Mouse (Mus musculus) kidney, embryonic 16.5 days (tissue): ENCODE measurements around the gene Polr1b. TPM values are rescaled to one million over a fixed set of nuclear protein-coding genes. Genes with fewer than 3 reads are reported as not detected.

ENCODE experiments used
- ATAC-seq: fragments of 200-750 bp; cut with Nextera tagmentation; 2 replicates; pipeline ENCODE4 v1.8.0; 2017; ENCODE audit warnings: moderate TSS enrichment; ENCODE audit not compliant: low FRiP score, low TSS enrichment
- H3K27ac ChIP-seq: fragments of 300-500 bp; sonication (generic); 2 replicates; pipeline ENCODE4 v1.5.1; 2014; ENCODE audit warnings: low read length
- H3K27me3 ChIP-seq: fragments of 300-500 bp; sonication (generic); 2 replicates; pipeline ENCODE4 v1.6.1; 2014; ENCODE audit warnings: low read length, control low read depth, mixed read lengths; ENCODE audit not compliant: insufficient read depth
- H3K36me3 ChIP-seq: fragments of 300-500 bp; sonication (generic); 2 replicates; pipeline ENCODE4 v1.6.1; 2014; ENCODE audit warnings: low read length, control low read depth, mixed read lengths; ENCODE audit not compliant: insufficient read depth
- H3K4me1 ChIP-seq: fragments of 300-500 bp; sonication (generic); 2 replicates; pipeline ENCODE4 v1.6.1; 2014; ENCODE audit warnings: low read length, control low read depth, mixed read lengths; ENCODE audit not compliant: insufficient read depth
- H3K4me2 ChIP-seq: fragments of 300-500 bp; sonication (generic); replicated peaks from 2 replicates; pipeline ENCODE4 v1.6.1; 2014; ENCODE audit warnings: low read depth, low read length
- H3K4me3 ChIP-seq: fragments of 300-500 bp; sonication (generic); 2 replicates; pipeline ENCODE4 v1.5.1; 2014; ENCODE audit warnings: mild to moderate bottlenecking, low read length
- H3K9ac ChIP-seq: fragments of 300-500 bp; sonication (generic); replicated peaks from 2 replicates; pipeline ENCODE4 v1.6.1; 2014; ENCODE audit warnings: low read length
- H3K9me3 ChIP-seq: fragments of 300-500 bp; sonication (generic); 2 replicates; pipeline ENCODE4 v1.6.1; 2016; ENCODE audit warnings: low read length, control low read depth
- WGBS: fragments of 180-500 bp; shearing (Covaris S2); extraction: QIAGEN DNeasy Blood & Tissue Kit; methylation state at CpG from one replicate; pipeline ENCODE4 v1.1.7; 2014; 5-methylcytosine and 5-hydroxymethylcytosine counted together
- polyA plus RNA-seq: library from polyadenylated mRNA; unstranded; fragments of >200 nt; fragmentation: Nextera tagmentation; extraction: Ambion mirVana; gene quantifications from 2 replicates; pipeline ENCODE4 v1.2.1, GENCODE M21; 2015

The Polr1b gene
- polyA plus RNA-seq, 1 experiment from 2014 or later: 27.2 TPM

- H3K36me3 ChIP-seq: peaks cover 73% of the 10 kb centered on the region
- no peaks in the 10 kb centered on the region for H3K9me3 ChIP-seq
- H3K27me3 ChIP-seq: no peaks in the 10 kb centered on the region
- H3K27ac ChIP-seq: no peak overlapping the region
- H3K9ac ChIP-seq: no peak overlapping the region
- ATAC-seq: no peak
- no peak overlapping the region for H3K4me2 ChIP-seq
- H3K4me1 ChIP-seq: no peaks in the 10 kb centered on the region; the same call in 1 of the 2 replicates
- H3K4me3 ChIP-seq: no peak overlapping the region
- WGBS: 95% methylated on average over 5 of the region's 5 CpGs
Measured at GRCm38 (mm10) chr2:129112924-129113323, 12.1 kb downstream of the Polr1b start.

GRCm38 (mm10) chr2:129115706-129116367 is 15.0 kb downstream of the Polr1b start:
- Histone ChIP-seq H3K9ac (no peak overlapping the region), H3K9me3 (no peaks in the 10 kb centered on the region), H3K4me3 (no peak overlapping the region), H3K27me3 (no peaks in the 10 kb centered on the region), H3K36me3 (peaks cover 77% of the 10 kb centered on the region), H3K4me2 (no peak overlapping the region), H3K4me1 (no peaks in the 10 kb centered on the region; the same call in 1 of the 2 replicates), H3K27ac (peak overlapping the region; percentile 81)
- ATAC-seq: peak; percentile 82
- 84% methylated on average over 9 of the region's 9 CpGs for WGBS

GRCm38 (mm10) chr2:129116368-129116739 is 15.6 kb downstream of the Polr1b start:
- peak; percentile 92 for ATAC-seq
- no peak overlapping the region for H3K4me3 ChIP-seq
- no peaks in the 10 kb centered on the region for H3K9me3 ChIP-seq
- WGBS: 88% methylated on average over 1 of the region's 1 CpGs
- peaks cover 79% of the 10 kb centered on the region for H3K36me3 ChIP-seq
- peak overlapping the region; percentile 81 for H3K27ac ChIP-seq
- H3K27me3 ChIP-seq: no peaks in the 10 kb centered on the region
- no peak overlapping the region for H3K9ac ChIP-seq
- no peaks in the 10 kb centered on the region; the same call in 1 of the 2 replicates for H3K4me1 ChIP-seq
- H3K4me2 ChIP-seq: no peak overlapping the region

DNA sequence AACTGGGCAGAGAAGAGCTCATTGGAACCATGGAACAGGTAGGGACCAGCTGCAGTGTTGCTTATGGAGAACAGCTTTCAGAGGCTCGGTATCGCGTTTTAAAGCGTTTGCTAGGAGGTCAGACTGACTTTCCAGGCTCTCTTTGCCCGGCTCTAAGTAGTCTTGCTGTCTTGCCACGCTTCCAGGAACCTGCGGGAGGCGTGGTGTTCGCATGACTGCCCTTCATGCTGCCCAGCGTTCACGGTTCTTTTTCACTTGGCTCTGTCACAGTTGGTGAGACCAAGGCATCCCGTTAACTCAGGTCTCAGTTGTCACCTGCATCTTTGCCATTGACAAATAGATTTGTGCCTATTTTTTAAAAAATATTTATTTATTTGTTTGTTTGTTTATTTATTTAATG is 17.3 kb downstream of the Polr1b start:
- H3K27me3 ChIP-seq: no peaks in the 10 kb centered on the region
- ATAC-seq: no peak
- H3K4me3 ChIP-seq: no peak overlapping the region
- H3K4me2 ChIP-seq: no peak overlapping the region
- no peaks in the 10 kb centered on the region; the same call in 1 of the 2 replicates for H3K4me1 ChIP-seq
- H3K36me3 ChIP-seq: peaks cover 82% of the 10 kb centered on the region
- H3K9me3 ChIP-seq: no peaks in the 10 kb centered on the region
- no peak overlapping the region for H3K9ac ChIP-seq
- 81% methylated on average over 12 of the region's 12 CpGs for WGBS
- H3K27ac ChIP-seq: no peak overlapping the region

DNA sequence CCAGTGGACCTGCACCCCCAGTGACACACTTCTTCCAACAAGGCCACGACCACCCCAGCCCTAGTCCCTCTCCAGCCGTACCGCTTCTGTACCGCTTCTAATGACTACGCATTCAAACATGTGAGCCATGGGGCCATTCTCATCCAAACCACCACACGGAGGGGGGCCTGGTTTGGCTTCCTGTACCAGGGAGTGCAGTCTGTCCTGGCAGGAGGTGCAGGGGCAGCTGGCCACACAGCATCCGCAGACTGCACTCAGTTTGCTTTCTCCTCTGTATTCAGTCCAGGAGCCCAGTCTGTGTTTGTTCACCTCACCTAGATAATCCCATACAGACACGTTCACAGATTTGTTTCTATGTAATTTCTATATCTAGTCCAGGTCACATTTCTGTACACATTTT is 21.2 kb downstream of the Polr1b start:
- no peak for ATAC-seq
- Histone ChIP-seq H3K27me3 (no peaks in the 10 kb centered on the region), H3K27ac (no peak overlapping the region), H3K36me3 (peaks cover 83% of the 10 kb centered on the region), H3K4me2 (no peak overlapping the region), H3K9me3 (no peaks in the 10 kb centered on the region), H3K4me3 (no peak overlapping the region), H3K9ac (no peak overlapping the region), H3K4me1 (no peaks in the 10 kb centered on the region)
- 94% methylated on average over 8 of the region's 8 CpGs for WGBS

- peak within 1 kb of the TSS; percentile 73 for H3K4me3 ChIP-seq
- no peaks in the 10 kb centered on the region for H3K27me3 ChIP-seq
- peaks cover 12% of the 10 kb centered on the region for H3K4me1 ChIP-seq
- peaks cover 12% of the 10 kb centered on the region for H3K9me3 ChIP-seq
- peaks cover 60% of the 10 kb centered on the region for H3K36me3 ChIP-seq
- ATAC-seq: peak; percentile 100
- 0% methylated on average over 35 of the region's 35 CpGs for whole genome bisulfite sequencing
- peak within 1 kb of the TSS; percentile 85 for H3K9ac ChIP-seq
- H3K4me2 ChIP-seq: peak within 1 kb of the TSS; percentile 69
- H3K27ac ChIP-seq: peak within 1 kb of the TSS; percentile 98
Measured at GRCm38 (mm10) chr2:129129412-129129929, 28.7 kb downstream of the Polr1b start, which contains the start of gene Chchd5. TSS of gene Chchd5 (plus strand) at chr2:129129700.

DNA sequence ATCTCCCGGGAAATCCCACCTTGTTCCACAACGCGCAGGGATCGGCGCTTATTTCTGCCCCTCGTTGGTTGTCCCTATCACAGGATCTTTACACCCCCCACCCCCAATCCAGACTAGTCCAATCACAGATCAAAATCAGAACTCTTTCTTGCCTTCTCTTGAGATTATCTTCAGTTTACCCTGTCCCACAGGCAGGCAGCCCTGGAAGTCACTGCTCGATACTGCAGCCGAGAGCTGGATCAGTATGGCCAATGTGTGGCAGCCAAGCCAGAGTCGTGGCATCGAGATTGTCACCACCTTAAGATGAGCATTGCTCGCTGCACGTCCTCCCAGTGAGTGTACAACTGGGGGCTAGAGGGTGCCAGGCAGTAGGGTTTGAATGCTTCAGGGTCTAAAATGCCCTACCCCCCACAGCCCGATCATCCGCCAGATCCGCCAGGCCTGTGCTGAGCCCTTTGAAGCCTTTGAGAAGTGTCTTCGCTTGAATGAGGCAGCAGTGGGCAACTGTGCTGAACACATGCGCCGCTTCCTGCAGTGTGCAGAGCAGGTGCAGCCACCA is 29.3 kb downstream of the Polr1b start:
- peaks cover 12% of the 10 kb centered on the region for H3K4me1 ChIP-seq
- peaks cover 12% of the 10 kb centered on the region for H3K9me3 ChIP-seq
- 42% methylated on average over 18 of the region's 18 CpGs for WGBS
- peak overlapping the region; percentile 73 for H3K4me3 ChIP-seq
- ATAC-seq: peak; percentile 29
- peak overlapping the region; percentile 98 for H3K27ac ChIP-seq
- H3K27me3 ChIP-seq: no peaks in the 10 kb centered on the region
- peak overlapping the region; percentile 69 for H3K4me2 ChIP-seq
- peak overlapping the region; percentile 74 for H3K9ac ChIP-seq
- H3K36me3 ChIP-seq: peaks cover 54% of the 10 kb centered on the region

DNA sequence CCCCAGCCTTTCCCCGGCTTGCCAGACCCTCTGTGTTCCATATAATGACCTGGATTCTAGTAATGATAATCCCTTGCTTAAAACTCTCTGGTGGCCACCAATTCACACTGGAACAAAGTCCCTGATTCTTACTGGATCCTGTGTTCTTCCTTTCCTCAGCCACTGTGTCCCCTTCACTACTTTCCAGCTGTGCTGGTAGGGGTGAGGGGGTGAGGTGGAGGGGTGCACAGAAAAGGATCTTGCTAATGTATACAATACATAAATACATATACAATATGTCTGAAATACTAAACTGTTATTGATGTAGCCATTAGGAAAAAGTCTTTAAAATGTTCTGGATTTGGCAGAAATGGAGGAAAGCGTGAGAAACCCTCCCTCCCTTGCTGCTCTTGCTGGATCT is 30.0 kb downstream of the Polr1b start:
- H3K4me3 ChIP-seq: 0 out of 2 replicates have a peak overlapping the region, but pooled peaks have one; percentile 73
- no peak overlapping the region for H3K27ac ChIP-seq
- 96% methylated on average over 2 of the region's 2 CpGs for WGBS
- peaks cover 12% of the 10 kb centered on the region for H3K9me3 ChIP-seq
- H3K27me3 ChIP-seq: no peaks in the 10 kb centered on the region
- peaks cover 47% of the 10 kb centered on the region for H3K36me3 ChIP-seq
- no peak for ATAC-seq
- H3K4me1 ChIP-seq: peaks cover 12% of the 10 kb centered on the region
- no peak overlapping the region for H3K9ac ChIP-seq
- H3K4me2 ChIP-seq: peak overlapping the region; percentile 69

DNA sequence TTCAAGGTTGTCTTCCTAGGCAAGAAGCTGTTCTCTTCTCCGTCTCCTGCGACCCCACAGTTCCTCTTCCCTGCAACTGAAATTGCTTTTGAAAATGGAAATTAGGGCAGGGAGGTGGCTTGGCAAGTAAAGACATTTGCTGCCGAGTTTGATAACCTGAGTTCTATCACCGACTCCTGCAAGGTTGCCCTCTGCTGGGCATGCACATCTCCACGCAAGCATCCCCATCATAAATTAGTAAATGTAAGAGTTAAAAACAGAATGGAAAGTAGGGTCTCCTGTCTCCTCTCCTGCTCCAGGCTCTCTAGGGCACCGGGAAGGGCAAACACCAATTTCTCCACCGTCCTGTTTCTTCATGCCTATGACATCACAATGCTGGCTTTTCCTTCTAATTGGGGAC is 31.4 kb downstream of the Polr1b start:
- Histone ChIP-seq H3K4me3 (no peak overlapping the region), H3K4me1 (peaks cover 12% of the 10 kb centered on the region), H3K27ac (no peak overlapping the region), H3K27me3 (no peaks in the 10 kb centered on the region), H3K9ac (no peak overlapping the region), H3K4me2 (no peak overlapping the region), H3K9me3 (peaks cover 12% of the 10 kb centered on the region), H3K36me3 (peaks cover 34% of the 10 kb centered on the region)
- WGBS: 94% methylated on average over 7 of the region's 7 CpGs
- ATAC-seq: no peak
